Mouse (Mus musculus) erythroblast, embryonic 14.5 days (primary cell): ENCODE measurements around the gene Slc51b.

Source experiments
- GATA1 ChIP-seq: IDR thresholded peaks from 2 replicates; pipeline ENCODE4 v1.6.1; 2012; ENCODE audit warnings: low read length, inconsistent platforms, mixed read lengths
- TAL1 ChIP-seq: IDR thresholded peaks from 3 replicates; pipeline ENCODE4 v1.6.1; 2012; ENCODE audit warnings: low read length, inconsistent platforms, mixed read lengths

GRCm38 (mm10) chr9:65464161-65464560 is 41.4 kb upstream of the Slc51b start:
- TF ChIP-seq GATA1 (no peak), TAL1 (no peak)
